Mouse (Mus musculus) bone marrow, adult 2 months (tissue): Measurements from ENCODE around the gene Ift20. TPM values are rescaled to one million over a fixed set of nuclear protein-coding genes. Genes with fewer than 3 reads are reported as not detected.
"Not testable (repeated sequence)": the region's sequence is repeated elsewhere in the genome, so short reads cannot be mapped to it uniquely, and the experiment has no call there.

Experiments used
- H3K27ac ChIP-seq: fragments of 200-500 bp; 2 replicates; pipeline ENCODE4 v1.5.1; 2012; ENCODE audit warnings: low read depth, mild to moderate bottlenecking, control low read depth, inconsistent platforms, low read length; ENCODE audit not compliant: control insufficient read depth, poor library complexity, insufficient read depth
- H3K4me1 ChIP-seq: fragments of 200-500 bp; 2 replicates; pipeline ENCODE4 v1.6.1; 2011; ENCODE audit warnings: low read length; ENCODE audit not compliant: control insufficient read depth, insufficient read depth
- H3K4me3 ChIP-seq: fragments of 200-500 bp; replicated peaks from 2 replicates; pipeline ENCODE3; 2011; ENCODE audit warnings: mild to moderate bottlenecking, low read depth, low read length, control low read depth; ENCODE audit not compliant: control insufficient read depth
- CTCF ChIP-seq: fragments of 200-500 bp; IDR thresholded peaks from 2 replicates; pipeline ENCODE4 v1.5.1; 2011; ENCODE audit warnings: low read length, control low read depth; ENCODE audit not compliant: control insufficient read depth, insufficient read depth
- POLR2A ChIP-seq: fragments of 200-500 bp; IDR thresholded peaks from 2 replicates; pipeline ENCODE4 v1.6.1; 2011; ENCODE audit warnings: low read depth, mild to moderate bottlenecking, control low read depth, low read length, borderline replicate concordance; ENCODE audit not compliant: control insufficient read depth
- WGBS: fragments of 180-500 bp; shearing (Covaris S2); methylation state at CpG from one replicate; pipeline ENCODE4 v1.1.7; 2018; 5-methylcytosine and 5-hydroxymethylcytosine counted together
- polyA plus RNA-seq: library from polyadenylated mRNA; stranded (reverse); fragments of >200 nt; gene quantifications from 2 replicates; pipeline ENCODE4 v1.2.4, GENCODE M21; 2011; ENCODE audit warnings: low replicate concordance; ENCODE audit not compliant: missing spikeins, insufficient read depth, insufficient read length

The Ift20 gene
- polyA plus RNA-seq, 1 experiment = 42.1 TPM

DNA sequence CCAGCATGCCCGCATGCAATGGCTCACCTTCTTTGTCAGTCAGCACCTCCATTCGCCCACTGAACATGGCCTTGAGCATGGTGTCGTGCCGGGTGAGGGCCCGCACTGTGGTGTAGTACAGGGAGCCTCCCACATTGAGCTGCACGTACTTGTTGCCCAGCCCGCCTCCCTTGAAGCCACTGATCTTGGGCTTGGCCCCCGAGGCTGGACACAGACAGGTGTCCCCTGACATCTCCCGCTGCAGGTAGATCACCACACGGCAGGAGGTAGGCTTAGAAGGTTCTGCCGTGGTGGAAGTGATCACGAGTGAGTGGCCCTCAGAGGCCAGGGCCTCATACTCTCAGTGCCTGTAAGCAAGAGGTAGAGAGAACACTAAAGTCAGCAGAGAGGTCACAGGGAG lies 6.2 kb upstream of the Ift20 start:
- TF ChIP-seq CTCF (no peak), POLR2A (no peak)
- WGBS = 82% methylated on average over 12 of the region's 12 CpGs
- H3K4me3 ChIP-seq = no peak overlapping the region

DNA sequence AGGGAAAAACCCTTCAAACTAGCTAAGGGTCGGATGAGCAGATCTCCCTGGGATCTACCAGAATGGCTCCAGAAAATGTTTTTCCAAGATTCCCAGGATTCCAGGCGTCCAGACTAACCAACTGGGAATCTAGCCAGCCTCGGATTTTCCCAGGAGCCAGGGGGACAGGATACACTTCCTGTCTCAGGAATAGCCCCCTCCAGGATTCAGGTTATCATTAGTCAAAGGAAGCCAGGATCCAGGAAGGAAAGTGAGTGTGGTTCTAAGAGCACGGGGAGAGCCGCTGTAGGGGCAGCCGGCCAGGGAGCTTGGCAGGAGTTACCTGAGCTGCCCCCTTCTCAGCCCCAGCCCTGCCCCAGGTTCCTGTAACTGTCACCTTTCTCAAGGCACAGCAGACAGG lies 5.1 kb upstream of the Ift20 start:
- Histone ChIP-seq H3K27ac (no peak overlapping the region), H3K4me3 (no peak overlapping the region), H3K4me1 (no peaks in the 10 kb centered on the region; the same call in 1 of the 2 replicates)
- 78% methylated on average over 6 of the region's 6 CpGs for WGBS
- TF ChIP-seq POLR2A = no peak
- no peak for TF ChIP-seq CTCF

More for the DNA sequence above, 6.2 kb upstream of the Ift20 start:
- H3K4me1 ChIP-seq = no peaks in the 10 kb centered on the region; the same call in 1 of the 2 replicates
- no peak overlapping the region for H3K27ac ChIP-seq

DNA sequence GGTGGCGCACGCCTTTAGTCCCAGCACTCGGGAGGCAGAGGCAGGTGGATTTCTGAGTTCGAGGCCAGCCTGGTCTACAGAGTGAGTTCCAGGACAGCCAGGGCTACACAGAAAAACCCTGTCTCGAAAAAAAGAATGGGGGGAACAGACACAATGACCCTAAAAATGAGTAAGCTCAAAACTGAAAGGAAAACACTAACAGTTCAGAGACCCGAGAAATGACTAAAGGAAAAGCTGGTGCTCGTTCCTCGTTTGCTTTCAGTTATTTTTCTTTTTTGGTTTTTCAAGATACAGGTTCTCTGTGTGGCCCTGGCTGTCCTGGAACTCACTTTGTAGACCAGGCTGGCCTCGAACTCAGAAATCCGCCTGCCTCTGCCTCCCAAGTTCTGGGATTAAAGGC lies 4.6 kb upstream of the Ift20 start:
- not testable (repeated sequence) for H3K4me1 ChIP-seq, H3K27ac ChIP-seq, H3K4me3 ChIP-seq
- WGBS = 74% methylated on average over 10 of the region's 10 CpGs

DNA sequence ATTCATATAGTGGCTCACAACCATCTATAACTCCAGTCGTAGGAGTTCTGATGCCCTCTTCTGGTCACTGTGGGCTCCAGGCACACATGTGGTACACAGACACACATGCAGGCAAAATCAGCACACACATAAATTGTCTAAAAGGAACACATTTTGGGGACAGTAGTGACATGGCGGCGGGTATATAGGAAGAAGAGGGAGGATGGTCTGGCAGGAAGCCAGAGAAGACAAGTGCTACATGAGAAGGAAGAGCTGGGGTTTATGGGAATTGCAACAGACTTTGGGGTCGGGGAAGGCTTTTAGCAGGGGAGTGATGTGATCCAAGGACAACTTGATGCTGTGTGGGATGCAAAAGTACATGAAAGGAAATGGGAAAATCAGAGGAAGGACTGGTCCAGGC lies 1.6 kb upstream of the Ift20 start:
- no peak overlapping the region for H3K27ac ChIP-seq
- no peak for TF ChIP-seq CTCF
- TF ChIP-seq POLR2A = no peak
- H3K4me1 ChIP-seq = no peaks in the 10 kb centered on the region; the same call in 1 of the 2 replicates
- H3K4me3 ChIP-seq = no peak overlapping the region
- 64% methylated on average over 4 of the region's 4 CpGs for WGBS

DNA sequence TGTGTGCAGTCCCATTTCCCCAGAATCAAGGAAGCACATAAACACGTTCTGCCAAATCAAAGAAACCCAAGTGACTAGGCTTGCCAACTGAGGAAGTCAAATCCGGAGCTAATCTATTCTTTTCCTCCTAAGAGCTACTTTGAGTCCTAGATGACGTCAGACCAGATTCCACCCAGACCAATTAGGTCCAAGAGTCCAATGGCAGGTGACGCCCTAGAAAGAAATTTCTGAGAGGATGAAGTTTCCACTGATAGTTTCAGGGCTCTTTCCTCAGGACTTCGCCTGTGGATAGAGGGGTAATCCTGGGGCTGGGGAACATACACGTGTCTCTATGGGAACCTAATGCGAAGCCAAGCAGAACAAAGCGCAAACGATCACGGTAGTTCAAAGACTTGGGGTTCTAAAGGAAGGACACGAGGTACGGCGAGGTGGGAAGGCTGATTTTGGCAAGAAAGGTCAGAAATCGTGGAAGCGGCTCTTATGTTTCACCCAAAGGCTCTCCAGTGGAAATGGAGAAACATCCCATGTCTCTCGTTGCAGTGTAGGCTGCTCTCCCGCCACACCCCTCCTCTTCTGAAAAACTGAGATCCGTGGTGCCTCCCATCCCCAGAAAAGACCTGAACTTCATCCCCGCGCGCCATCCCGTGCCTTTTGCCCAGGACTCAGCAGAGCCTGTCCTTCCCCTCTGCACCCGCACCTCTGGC lies 633 bp upstream of the Ift20 start:
- Histone ChIP-seq H3K4me3 (peak overlapping the region; percentile 82), H3K4me1 (no peaks in the 10 kb centered on the region; the same call in 1 of the 2 replicates), H3K27ac (peak overlapping the region; percentile 56)
- TF ChIP-seq POLR2A = no peak
- TF ChIP-seq CTCF = no peak
- under 1% methylated on average over 23 of the region's 23 CpGs for WGBS

DNA sequence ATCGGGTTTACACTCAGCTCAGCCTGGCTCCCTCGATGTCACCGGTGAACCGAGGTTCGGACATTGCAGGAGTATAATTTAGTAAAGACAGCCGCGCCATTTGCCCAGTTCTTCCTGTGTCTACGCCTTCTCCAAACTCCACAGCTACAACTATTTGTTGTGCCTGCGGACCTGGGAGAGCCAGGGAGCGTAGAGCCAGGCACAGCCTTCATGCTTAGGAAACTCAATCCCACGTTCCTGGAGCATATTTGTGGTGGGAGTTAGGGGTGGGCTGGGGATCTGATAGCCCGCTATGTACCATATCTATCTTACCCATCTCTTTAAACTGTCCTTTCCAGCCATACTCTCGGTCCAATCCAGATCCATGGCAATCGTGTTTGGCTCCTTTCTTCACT lies 526 bp downstream of the Ift20 start:
- TF ChIP-seq POLR2A = no peak
- TF ChIP-seq CTCF = no peak
- Histone ChIP-seq H3K4me3 (peak overlapping the region; percentile 82), H3K4me1 (no peaks in the 10 kb centered on the region; the same call in 1 of the 2 replicates), H3K27ac (peak overlapping the region; percentile 78)
- WGBS = 2% methylated on average over 14 of the region's 14 CpGs

DNA sequence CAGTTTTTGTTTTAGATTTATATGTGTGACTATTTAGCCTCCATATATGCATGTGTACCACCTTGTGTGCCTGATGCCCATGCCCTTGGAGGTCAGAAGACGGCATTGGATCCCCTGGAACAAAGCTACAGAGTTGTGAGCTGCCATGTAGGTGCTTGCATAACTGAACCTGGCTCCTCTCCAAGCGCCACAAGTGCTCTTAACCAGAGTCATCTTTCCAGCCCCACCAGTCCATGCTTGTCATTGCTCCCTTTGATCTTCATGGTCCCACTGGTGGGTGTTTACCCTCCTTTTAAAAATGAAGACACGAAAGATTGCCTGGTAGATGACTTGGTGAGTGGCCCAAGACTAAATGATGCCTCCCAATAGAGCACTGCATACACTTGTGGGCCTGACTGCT lies 4.2 kb downstream of the Ift20 start:
- TF ChIP-seq POLR2A (no peak), CTCF (no peak)
- H3K4me1 ChIP-seq = no peaks in the 10 kb centered on the region; the same call in 1 of the 2 replicates
- no peak overlapping the region for H3K4me3 ChIP-seq
- H3K27ac ChIP-seq = no peak overlapping the region
- 83% methylated on average over 3 of the region's 3 CpGs for WGBS

DNA sequence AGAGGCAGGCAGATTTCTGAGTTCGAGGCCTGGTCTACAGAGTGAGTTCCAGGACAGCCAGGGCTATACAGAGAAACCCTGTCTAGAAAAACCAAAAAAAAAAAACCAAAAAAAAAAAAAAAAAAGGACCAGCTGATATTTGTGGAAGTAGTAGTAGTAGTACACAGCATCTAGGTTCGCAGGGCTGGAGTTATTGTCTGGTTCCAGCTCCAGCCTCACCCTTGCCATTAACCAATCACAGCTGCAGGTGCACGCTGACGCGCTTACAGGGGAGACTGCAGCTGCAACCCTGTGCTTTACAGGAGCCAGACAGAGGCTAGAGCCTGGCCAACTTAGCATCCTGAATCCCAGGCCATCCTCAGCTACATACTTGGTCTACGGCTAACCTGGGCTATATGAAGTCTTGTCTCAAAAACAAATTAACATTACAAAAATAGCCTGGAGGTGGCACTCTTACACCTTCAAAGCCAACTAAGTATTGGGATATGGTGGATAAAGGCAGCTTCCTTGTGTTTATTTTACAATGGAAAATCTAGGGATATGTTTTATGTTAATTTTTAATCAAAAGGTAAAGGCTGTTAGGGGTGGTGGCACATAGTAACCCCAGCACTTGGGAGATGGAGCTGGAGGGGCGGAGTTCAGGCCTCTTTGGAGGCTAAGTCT lies 8.4 kb downstream of the Ift20 start:
- WGBS = 85% methylated on average over 7 of the region's 7 CpGs
- no peak for TF ChIP-seq POLR2A
- no peak for TF ChIP-seq CTCF
- H3K27ac ChIP-seq = no peak overlapping the region
- no peak overlapping the region for H3K4me3 ChIP-seq
- no peaks in the 10 kb centered on the region; the same call in 1 of the 2 replicates for H3K4me1 ChIP-seq

DNA sequence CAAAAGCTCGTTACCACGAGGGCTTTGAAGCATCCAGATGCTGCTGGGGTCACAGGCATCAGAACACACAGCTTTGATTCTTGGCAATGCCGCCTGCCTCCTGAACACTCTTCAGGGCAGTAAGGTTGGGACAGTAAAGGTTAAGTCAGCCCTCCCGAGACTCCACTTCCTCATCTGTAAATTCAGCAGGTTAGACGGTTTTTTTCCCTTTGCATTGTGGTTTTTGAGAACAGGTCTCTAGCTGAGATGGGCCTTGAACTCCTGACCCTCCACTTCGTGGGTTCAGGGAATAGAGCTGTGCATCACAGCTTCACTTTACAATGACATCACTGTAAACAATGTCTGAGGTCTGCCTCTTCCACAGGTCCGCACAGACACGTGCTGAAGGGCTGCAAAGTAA lies 9.0 kb downstream of the Ift20 start:
- H3K4me1 ChIP-seq = no peaks in the 10 kb centered on the region; the same call in 1 of the 2 replicates
- WGBS = 33% methylated on average over 8 of the region's 8 CpGs
- H3K27ac ChIP-seq = no peak overlapping the region
- TF ChIP-seq CTCF (no peak), POLR2A (no peak)
- no peak overlapping the region for H3K4me3 ChIP-seq
